Mouse (Mus musculus) megakaryocyte, embryonic 14.5 days (primary cell): Measurements from ENCODE around the gene Gse1.

Experiments
- FLI1 ChIP-seq: IDR thresholded peaks from 2 replicates; pipeline ENCODE4 v1.6.1; 2012; ENCODE audit warnings: low read length, inconsistent platforms, mixed read lengths
- GATA1 ChIP-seq: IDR thresholded peaks from 3 replicates; pipeline ENCODE4 v1.6.1; 2012; ENCODE audit warnings: mixed read lengths, low read length, inconsistent platforms, borderline replicate concordance

DNA sequence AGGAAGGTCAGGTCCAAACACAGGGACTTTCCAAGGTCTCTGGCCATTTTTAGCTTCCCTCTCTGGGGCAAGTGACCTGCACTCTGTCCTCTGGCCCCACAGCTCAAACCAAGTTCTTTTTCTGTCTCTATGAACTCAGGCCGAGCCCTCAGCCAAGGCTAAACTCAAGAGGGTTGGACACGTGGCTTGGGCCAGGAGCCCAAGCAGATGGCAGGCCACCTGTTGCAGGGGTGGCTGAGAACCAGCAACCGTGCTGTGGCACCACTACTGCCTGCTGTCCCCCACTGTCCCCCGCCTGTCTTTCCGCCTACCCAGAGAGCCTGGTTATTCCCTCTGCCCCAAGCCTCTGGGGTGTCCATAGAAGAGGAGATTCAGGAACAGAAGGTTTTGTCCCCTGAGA is 14.3 kb upstream of the Gse1 start:
- TF ChIP-seq GATA1 (no peak), FLI1 (no peak)
